Mouse (Mus musculus): Measurements from ENCODE around the gene Pcsk5.

Pcsk5 gene

DNA sequence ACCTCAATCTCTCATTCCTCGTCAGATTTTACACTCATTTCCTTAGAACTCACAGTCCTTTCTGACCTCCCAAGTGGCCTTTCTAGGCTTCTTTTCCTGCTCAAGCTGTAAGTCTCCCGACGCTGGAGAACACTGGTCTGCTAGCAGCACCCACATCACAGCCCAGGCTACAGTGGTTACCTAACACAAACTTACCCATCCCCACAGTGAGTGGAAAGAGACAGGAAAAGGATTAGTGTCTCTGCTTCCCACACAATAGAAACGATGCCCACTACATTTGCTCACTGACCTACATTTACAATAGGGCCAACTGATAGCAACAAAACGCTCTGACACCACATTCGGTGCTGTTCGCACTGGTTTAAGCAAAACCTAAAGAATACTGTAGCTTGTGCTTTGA, 24.8 kb downstream of the Pcsk5 start:
- no peak for DNase-seq (ENCODE audit: low spot score in 2 of 2)

GRCm38 (mm10) chr19:17806626-17807025, 30.8 kb downstream of the Pcsk5 start:
- DNase-seq (ENCODE audit: low spot score in 2 of 2) = no peak

DNA sequence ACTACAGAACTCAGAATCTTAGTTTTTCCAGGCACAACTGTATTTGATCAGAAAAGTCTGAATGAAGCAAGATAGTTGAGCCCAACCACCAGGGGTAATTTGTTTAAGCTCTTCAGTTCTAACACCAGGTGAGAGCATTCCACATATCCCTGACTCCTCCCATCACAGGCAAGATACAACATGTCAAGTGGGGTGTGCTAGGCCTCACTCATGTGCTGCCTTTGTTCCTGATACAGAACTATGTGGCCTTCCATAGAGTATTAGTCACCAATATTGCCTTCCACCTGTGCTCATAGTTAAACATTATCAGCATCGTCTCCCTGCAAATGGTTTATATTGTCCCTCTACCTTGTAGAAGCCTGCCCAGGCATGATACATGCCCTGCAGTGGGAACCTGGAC, 36.6 kb downstream of the Pcsk5 start:
- no peak for DNase-seq (ENCODE audit: low spot score in 2 of 2)

GRCm38 (mm10) chr19:17799419-17800185, 37.8 kb downstream of the Pcsk5 start:
- no peak for DNase-seq (ENCODE audit: low spot score in 2 of 2)

- no peak for DNase-seq (ENCODE audit: low spot score in 2 of 2)
Measured at GRCm38 (mm10) chr19:17793457-17793856, 44.0 kb downstream of the Pcsk5 start.

DNA sequence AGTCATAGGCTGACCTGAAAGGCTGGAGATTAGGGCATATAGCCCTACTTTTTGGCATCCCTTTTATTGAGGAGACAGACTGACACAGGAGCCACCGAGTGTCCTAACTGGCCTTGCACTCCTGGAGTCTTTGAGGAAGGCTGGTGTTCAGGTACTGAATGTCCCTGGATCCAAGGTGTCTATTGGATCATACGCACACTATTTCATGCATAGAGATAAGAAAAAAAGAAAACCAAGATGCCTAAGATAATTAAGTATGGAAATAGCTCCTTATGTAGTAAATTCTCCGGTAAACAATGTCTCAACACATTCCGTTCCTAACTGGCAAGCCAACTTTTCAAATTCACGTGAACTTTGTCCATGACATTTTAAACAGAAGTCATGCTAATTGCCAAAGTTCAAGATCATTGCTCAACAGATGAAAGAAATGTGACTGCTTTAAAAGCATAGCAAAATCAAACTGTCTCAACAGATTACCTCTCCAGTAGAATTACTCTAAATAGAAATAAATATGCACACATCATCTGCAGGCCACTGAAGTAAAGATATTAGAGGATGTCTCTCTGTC, 45.9 kb downstream of the Pcsk5 start:
- no peak for DNase-seq (ENCODE audit: low spot score in 2 of 2)

GRCm38 (mm10) chr19:17788617-17789317, 48.7 kb downstream of the Pcsk5 start:
- DNase-seq (ENCODE audit: low spot score in 2 of 2) = no peak

DNA sequence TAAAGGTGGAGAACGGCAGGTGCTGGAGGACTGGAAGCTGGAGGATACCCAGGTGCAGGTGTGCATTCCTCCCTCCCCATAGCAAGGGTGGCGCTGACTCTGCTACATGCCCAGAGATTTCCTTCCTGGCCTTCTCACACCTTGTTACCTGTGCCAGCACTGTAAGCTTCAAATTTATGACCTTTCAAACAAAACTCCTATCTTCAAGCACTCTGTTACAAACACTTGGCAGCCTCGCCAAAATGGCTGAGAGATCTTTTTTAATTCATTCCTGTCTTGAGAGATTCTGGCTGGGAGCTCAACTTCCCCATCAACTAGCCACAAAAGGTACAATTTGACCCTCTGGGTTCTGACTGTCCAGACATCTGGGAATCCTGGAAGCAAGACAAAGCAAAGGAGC, 50.7 kb downstream of the Pcsk5 start:
- DNase-seq (ENCODE audit: low spot score in 2 of 2) = no peak

GRCm38 (mm10) chr19:17784401-17785192, 52.8 kb downstream of the Pcsk5 start:
- DNase-seq (ENCODE audit: low spot score in 2 of 2) = no peak

DNA sequence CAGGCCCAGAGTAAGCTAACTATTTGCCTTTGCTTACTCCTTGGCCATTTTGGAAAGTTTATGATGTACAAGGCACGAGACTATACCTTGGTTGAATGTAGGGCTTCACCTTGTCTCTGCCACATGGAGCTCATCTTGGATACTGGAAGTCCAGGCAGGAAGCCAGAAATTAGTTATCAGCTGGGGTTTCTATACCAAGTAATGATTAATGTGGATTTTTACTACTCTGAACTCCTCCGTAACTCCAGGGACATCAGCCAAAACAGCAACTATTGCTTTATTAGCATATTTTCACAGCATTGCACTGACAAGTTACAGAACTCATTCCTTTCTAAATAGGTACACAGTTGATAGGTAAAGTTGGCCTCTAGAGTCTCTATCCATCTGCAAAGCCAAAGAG, 54.2 kb downstream of the Pcsk5 start:
- no peak for DNase-seq (ENCODE audit: low spot score in 2 of 2)

GRCm38 (mm10) chr19:17781323-17781722, 56.1 kb downstream of the Pcsk5 start:
- no peak for DNase-seq (ENCODE audit: low spot score in 2 of 2)

DNA sequence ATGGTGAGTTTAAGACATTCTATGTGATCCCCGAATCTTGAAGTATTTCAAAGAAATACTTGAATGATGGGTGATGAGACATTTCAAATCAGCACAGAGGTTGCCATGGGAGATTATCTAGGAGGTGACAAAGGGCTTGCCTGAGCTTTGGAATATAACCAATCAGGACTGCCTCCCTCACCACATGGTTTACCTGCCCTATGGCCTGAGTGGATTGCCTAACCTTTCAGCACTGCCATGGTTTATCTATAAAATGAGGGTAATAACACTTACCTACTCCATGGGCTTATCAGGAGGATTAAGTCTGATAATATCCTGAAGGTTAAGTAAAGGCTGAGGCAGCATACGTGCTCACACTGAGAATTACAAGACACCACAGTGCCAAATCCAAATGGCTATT, 61.5 kb downstream of the Pcsk5 start:
- DNase-seq (ENCODE audit: low spot score in 2 of 2) = no peak

DNA sequence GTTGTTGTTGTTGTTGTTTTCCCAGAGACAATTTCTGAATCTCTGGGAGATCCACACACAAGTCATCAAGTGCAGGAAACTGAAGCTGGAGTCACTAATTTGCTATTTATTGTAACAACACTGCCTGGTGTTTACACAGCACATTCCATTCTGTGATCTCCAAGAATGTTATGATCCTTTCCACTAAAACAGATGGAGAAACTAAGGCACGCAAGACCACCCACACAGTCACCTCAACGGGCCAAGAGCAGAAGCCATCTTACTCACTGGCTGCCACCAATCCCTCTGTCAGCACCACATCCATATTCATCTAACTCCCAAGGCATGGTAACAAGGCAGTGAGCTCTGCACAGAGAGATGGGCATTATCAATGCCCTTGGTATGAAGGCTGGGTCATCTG, 62.3 kb downstream of the Pcsk5 start:
- no peak for DNase-seq (ENCODE audit: low spot score in 2 of 2)

- no peak for DNase-seq (ENCODE audit: low spot score in 2 of 2)
Measured at GRCm38 (mm10) chr19:17774061-17774460, 63.4 kb downstream of the Pcsk5 start.

- DNase-seq (ENCODE audit: low spot score in 2 of 2) = no peak
Measured at GRCm38 (mm10) chr19:17769610-17770399, 67.6 kb downstream of the Pcsk5 start.

DNA sequence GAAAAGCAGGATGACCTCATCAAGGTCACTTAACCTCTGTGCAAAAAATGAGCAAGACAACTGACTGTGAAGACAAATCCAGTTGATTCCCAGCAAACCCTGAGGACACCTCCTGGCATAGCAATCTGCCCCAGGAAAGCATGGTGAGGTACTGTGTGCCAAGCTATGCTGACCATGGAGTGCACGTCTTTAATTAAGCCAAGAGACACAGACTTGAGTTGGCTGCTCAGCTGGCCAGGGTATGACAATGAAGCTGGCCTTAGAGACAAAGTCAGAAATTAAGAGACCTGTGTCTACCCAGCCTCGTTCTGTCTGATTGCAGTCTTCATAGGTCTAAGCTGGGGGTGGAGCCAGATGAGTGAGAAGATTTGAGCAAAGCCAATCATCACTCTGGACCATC, 72.4 kb downstream of the Pcsk5 start:
- DNase-seq (ENCODE audit: low spot score in 2 of 2) = no peak

DNA sequence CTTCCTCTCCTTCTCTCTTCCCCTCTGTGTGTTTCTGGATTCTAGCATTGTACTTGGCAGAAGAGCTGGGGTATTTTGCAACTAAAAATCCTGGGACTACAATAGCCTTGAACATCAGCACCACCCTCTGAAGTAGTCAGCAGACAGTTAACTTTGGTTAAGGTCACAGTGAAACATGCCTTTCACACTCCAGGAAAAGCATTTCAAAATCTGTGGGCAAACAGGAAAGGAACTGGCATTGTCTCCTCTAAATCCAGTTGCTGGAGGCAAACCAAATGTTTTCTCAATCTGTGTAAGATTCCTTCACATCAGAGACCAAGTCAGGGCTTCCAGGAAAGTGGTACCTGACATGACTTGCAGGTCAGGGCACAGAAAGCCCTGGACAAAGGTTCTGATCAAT, 74.7 kb downstream of the Pcsk5 start:
- no peak for DNase-seq (ENCODE audit: low spot score in 2 of 2)

DNA sequence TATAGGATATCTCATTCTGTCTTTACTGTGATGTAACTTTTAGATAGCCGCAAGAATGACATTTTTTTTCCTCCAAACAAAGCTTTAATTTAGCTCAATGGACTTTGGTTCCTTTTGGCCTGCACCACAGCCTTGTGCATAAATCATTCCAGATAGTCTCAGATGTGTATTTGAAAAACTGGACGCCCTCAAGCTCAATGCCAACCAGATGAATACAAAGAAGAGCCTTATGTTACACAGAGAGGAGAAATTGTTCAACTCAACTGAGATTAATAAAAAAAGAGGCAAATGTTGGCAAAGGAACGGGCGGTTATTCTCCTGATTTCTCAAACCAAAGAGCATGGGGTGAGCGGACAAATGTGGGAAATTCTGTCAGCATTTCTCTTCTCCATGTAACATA, 75.8 kb downstream of the Pcsk5 start:
- DNase-seq (ENCODE audit: low spot score in 2 of 2) = no peak

- no peak for DNase-seq (ENCODE audit: low spot score in 2 of 2)
Measured at GRCm38 (mm10) chr19:17752841-17753240, 84.6 kb downstream of the Pcsk5 start.

- DNase-seq (ENCODE audit: low spot score in 2 of 2) = no peak
Measured at GRCm38 (mm10) chr19:17748331-17748730, 89.1 kb downstream of the Pcsk5 start.

DNA sequence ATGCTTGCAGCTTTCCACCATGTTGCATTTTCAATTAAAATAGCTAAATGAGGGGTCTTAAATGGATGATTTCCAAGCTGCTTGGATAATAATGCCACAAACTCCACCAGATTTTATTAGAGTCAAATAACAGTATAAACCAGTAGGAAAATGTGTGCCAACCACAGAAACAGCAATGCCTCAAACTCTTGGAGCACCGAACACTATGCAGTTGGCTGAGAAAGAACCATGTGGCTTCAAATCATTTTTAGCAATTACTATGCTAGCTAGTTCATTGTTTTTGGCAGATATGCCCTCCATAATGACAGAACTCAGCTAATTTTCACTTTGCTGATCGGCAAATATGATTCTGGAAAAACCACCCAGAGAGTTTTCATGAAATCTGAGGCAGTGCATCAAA, 92.1 kb downstream of the Pcsk5 start:
- DNase-seq (ENCODE audit: low spot score in 2 of 2) = no peak

All from frontal cortex, postnatal 14 days (tissue).